Mouse (Mus musculus): ENCODE measurements at regions not wholly inside any gene's neighbourhood (a gene's known extent, or its start where the extent isn't known, plus 50 kb on each side); places are given as distances from the start of the nearest gene placed in this dataset.

DNA sequence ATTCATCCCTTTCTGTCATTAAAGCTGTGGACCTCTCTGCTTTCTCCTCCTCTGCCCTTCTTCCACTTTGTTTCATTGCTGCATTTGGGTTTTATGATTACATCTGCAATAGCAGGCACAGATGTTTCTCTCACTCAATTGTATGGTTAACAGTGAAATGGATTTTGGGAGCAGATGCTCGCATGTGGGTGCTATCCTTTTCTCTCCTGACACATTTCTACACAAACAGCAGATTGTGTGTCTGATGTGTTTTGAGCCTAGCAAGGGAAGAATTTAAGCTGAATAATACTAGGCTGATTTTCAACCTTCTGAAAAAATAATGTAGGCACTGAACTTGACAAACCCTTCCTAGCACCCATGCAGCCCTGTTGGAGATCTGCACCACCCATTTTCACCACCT lies 56.9 kb upstream of the Ldoc1 start:
- no peak for TF ChIP-seq CTCF (IDR thresholded peaks at IDR 0.05; ENCODE audit: low read depth)
- no peak for TF ChIP-seq EP300 (optimal IDR thresholded peaks at IDR 0.05)
